Mouse (Mus musculus) liver, postnatal 0 days (tissue): ENCODE data around the gene Mccc1.
A peak's percentile ranks its signal among the peaks of the same experiment; 100 is the strongest.

Experiments
- CTCF ChIP-seq: sonication (generic); IDR thresholded peaks from 2 replicates; pipeline ENCODE4 v1.5.1; 2016; ENCODE audit warnings: antibody characterized with exemption, low read depth
- EP300 ChIP-seq: IDR thresholded peaks from 2 replicates; pipeline ENCODE4 v1.6.1; 2016; ENCODE audit warnings: antibody characterized with exemption, low read depth, mild to moderate bottlenecking

GRCm38 (mm10) chr3:35973551-35973950, 26.9 kb downstream of the Mccc1 start:
- TF ChIP-seq CTCF, result peak; percentile 73
- no peak for TF ChIP-seq EP300
